Mouse (Mus musculus): Measurements from ENCODE around the gene Hoxa10.

DNA sequence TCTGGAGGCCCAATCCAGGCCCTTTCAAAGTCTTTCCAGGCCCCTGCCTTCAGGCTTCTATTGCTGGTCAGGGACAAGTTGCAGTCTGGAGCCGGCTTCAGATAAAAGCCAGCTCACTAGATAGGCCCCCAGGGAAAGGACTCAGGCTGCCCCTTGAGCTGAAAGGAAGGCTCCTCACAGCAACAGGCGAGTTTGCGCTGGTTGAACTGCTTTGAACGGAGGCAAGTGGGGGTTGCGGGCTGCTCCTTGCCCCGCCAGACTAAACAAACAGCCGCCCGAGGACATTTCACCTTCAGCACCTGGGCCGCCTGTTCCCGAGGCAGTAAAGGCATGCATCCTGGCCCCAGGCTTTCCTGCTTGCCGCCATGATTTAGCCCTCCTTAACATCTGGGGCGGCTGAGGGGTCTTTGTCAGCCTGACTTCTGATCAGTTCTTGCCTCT lies 3.0 kb upstream of the Hoxa10 start:
- TF ChIP-seq CTCF (IDR thresholded peaks at IDR 0.05; ENCODE audit: insufficient read depth, low read depth, low read length) (no peak), POLR2A (IDR thresholded peaks at IDR 0.05; ENCODE audit: insufficient read depth, low read depth, low read length) (no peak)

Measured in olfactory bulb, adult 2 months (tissue).